Mouse (Mus musculus) megakaryocyte progenitor cell, adult 5-6 weeks (primary cell): ENCODE measurements around the gene Sgms1. TPM values are rescaled to one million over a fixed set of nuclear protein-coding genes. Genes with fewer than 3 reads are reported as not detected.

ENCODE experiments used
- ATAC-seq: replicated peaks from 2 replicates; pipeline ENCODE4 v1.8.0; 2016; ENCODE audit warnings: mild to moderate bottlenecking, moderate TSS enrichment, inconsistent platforms; ENCODE audit not compliant: poor library complexity
- total RNA-seq, 2 experiments: library from RNA; stranded (forward) in 1 of 2; stranded (reverse) in 1 of 2; fragments of 157-497, 149-512 nt in 1 of 2; fragments of 200-1000 nt in 1 of 2; gene quantifications; 2 replicates each; pipeline versions ENCODE4 v1.2.3 to v1.2.4; 2015 to 2017

The Sgms1 gene
- total RNA-seq, 2 experiments from 2014 or later, result 21.5 to 24.8 TPM

DNA sequence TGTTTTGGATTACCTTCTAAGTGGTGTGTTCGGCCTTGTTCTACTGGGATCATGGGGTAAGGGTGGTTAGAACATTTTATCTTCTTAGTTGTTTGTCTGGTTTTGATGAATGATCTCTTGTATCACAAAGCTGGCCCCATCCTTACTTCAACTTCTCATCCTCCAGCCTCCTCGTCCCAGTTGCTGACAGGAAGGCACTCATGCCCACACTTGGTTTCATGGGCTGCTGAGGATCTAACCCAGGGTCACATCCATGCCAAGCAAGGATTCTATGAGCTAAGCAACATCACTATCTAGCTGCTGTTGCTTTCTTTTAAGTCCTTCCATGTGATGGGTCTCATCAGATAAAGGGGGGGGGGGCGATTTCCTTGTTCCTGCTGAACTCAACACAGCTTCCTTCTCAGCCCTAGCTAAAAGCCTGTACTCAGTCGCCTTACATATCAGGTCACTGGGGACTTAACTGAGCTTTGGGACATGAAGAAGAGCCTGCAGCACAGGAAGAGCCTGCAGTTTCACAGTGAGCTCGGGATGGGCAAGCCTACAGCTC is 86.6 kb downstream of the Sgms1 start:
- ATAC-seq, result no peak

- ATAC-seq, result no peak
Measured at GRCm38 (mm10) chr19:32301568-32301967, 87.9 kb downstream of the Sgms1 start.

DNA sequence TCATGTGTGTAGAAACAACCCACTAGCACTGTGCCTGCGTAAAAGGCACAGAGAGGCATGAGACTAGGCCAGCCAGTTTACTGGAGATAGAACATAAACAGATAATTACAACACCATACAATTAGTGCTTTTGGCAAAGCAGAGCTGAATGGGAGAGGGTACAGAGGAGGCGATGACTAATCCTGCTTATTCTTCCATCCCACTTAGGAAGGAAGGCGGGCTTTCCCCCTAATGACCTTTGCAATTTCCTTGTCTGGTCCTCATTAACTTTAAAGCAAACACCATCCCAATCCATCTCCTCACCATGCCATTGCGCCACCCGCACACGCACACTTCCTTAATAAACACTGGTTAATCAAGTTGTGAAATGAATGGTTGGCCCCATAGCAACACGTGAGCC is 91.3 kb downstream of the Sgms1 start:
- ATAC-seq, result peak; percentile 94

- ATAC-seq, result no peak
Measured at GRCm38 (mm10) chr19:32296863-32297262, 92.7 kb downstream of the Sgms1 start.

- no peak for ATAC-seq
Measured at GRCm38 (mm10) chr19:32295581-32295980, 93.9 kb downstream of the Sgms1 start.

DNA sequence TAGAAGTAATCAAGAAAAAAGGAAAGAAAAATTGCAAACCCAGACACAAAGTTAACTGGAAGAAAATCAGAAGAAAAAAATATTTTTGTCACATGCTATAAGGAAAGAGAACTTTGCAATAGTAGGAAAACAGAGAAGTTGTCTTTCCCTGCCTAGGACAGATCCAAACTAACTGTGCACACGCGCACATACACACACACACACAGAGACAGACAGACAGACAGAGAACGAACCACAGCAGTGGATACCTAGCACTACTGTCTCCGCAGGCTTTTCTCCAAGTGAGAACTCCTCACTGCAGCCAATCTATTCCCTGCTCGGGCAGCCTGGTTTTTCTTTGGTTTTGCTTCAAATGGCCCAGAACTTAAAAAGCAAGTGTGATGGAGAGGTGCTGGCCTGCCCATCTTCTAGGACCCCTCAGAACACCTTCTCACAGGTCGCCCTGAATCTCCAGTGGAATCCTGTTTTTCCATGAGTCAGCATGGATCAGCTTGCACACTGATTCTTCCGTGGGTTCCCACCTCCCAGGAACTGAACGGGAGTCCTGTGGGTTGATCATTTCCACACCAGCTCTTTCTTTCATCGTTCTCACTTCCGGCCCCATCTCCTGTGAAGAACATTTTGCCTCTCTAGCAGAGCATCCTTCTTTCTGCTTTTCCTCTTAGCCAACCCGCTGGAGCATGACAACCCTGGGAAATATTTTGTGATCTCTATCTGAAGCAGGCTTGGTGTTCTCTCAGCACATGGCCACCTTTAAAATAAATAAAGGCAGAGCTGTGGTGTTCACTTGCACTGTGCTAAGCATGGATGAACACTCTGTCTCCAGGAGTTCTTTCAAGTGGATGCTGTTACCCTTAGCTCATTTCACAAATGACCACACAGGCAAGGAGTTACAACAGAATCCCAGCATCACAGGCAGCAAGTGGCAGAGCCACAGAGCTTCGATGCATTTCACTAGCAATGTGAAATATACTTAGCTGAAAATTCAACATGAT is 96.4 kb downstream of the Sgms1 start:
- ATAC-seq, result peak; percentile 56

DNA sequence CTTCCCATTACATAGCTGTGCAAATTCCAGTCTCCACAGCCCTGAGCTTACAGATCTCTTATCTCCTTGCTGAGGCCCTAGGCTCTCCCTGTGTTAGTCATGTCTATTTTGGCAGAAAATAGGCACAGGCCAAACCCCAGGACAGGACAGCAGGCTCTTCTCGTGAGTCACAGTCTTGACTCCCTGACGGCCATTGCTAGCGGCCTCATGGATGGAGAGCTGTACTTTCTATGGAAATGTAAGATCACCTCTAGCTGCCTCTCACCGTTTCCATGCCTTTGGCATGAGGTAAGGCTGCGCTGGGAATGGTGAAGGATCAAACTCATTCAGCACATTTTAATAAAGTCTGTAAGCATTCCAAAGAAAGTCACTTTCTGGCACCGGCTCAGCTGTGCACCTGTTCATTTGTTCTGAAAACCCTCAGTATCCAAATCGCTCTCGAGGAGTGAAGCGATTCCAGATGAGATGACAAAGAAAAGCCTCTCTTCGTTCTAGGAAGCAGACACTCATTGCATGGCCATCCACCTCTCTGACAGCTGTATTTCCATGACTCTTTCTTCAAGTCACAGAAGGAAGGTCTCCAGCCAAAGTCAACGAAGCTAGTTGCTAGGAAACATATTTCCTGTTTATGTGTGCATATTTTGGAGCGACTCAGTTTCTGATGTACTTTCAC is 97.3 kb downstream of the Sgms1 start:
- peak; percentile 76 for ATAC-seq

GRCm38 (mm10) chr19:32291130-32291529 is 98.4 kb downstream of the Sgms1 start:
- ATAC-seq, result no peak

DNA sequence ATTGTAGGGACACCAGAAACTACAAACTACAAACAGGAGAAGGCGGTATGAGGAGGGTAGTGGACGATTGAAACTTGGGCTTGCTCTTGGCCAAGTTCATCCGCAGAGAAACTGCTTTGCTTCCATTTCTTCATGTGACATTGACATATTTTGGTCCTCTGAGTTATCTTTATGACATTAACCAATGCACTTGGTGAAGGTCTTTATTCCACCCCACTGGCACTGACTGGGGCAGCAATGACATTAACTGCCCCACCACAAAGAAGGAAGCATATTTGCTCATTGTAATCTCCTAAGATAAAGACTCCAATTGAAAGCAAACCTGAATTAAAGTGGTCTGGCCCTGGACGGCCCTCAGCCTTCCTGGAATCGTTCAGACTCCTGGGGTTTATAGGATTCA is 100.6 kb downstream of the Sgms1 start:
- ATAC-seq, result no peak

GRCm38 (mm10) chr19:32287839-32288238 is 101.7 kb downstream of the Sgms1 start:
- no peak for ATAC-seq

- no peak for ATAC-seq
Measured at GRCm38 (mm10) chr19:32285455-32285831, 104.1 kb downstream of the Sgms1 start.

- no peak for ATAC-seq
Measured at GRCm38 (mm10) chr19:32284681-32285454, 104.6 kb downstream of the Sgms1 start.

- no peak for ATAC-seq
Measured at GRCm38 (mm10) chr19:32281917-32282316, 107.6 kb downstream of the Sgms1 start.

DNA sequence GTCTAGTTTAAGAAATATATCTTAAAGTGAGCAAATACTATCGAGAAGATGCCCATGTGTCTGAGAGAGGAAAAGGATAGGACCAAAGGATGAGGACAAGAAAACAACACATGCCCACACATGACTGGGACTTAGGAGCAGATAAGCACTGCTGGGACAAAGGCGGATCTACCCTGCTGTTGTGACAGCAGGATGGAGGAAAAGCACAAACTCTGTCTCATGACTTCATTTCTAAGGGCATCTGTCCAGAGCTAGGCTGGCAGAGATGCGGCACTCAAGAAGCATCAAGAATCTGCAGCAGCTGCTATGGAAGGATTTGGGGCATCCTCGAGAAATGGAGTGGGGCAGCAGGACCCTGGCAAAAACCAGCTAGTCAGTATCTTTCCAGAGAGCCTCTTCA is 109.1 kb downstream of the Sgms1 start:
- no peak for ATAC-seq

DNA sequence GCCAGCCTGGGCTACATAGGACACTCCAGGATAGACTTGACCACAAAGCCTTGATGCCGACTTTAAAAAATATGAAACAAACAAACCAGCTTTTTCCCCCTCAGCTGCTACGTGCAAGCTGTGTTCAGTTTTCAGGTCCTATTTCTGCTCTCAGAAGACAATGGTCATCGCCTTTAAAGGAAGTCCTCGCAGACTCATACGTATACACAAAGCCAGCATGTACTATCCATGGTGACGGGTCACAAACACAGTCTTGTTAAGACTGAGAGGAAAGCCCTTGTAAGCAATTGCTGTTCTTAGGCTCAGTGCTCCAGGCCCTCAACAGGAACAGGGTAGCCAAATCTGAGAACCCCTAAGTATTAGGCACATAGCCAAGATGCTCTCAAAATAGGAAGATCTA is 110.1 kb downstream of the Sgms1 start:
- ATAC-seq, result no peak

GRCm38 (mm10) chr19:32277869-32278268 is 111.6 kb downstream of the Sgms1 start:
- ATAC-seq, result no peak

- no peak for ATAC-seq
Measured at GRCm38 (mm10) chr19:32277287-32277686, 112.2 kb downstream of the Sgms1 start.

- peak; percentile 65 for ATAC-seq
Measured at GRCm38 (mm10) chr19:32276817-32277216, 112.7 kb downstream of the Sgms1 start.

GRCm38 (mm10) chr19:32276263-32276662 is 113.3 kb downstream of the Sgms1 start:
- no peak for ATAC-seq

DNA sequence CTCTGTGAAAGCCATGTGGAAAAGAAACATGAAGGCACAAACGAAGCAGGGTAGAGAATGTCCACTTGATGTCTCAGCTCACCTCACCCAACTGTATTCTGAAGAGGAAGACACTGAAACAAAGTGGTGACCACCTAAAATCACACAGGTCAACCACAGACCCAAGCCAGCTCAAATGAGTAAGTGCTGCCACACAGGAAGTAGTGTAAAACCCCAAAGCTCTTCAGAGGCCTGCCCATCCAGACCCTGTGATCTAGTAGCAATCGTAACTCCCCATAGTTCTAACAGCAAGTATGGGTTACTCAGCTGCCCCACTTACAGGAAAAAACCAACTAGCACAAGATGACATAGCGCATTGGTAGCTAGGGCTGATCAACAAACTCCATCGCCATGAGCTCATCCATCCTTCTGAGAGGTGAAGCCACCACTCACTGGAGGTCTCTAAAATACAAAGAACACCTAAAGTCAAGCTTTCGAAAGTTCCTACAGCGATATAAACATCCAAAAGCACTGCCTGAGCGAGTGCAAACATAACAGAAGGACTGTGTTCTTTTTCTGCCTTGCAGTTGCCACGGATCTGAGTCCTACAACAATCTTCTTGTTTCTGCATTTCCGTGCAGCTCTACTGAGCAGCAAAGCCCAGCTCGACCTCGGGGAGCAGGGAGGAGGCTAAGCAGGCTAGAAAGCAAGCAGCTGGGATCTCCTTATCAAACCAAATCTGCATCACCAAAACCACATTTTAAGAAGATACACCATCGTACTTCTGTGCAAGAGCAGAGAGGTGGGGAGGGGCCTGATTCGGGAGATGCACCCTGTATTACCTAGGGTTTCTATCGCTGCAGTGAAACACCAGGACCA is 114.2 kb downstream of the Sgms1 start:
- ATAC-seq, result peak; percentile 23; the same call in 1 of the 2 replicates
